Mouse (Mus musculus): ENCODE measurements around the gene Naga.
"Not testable (repeated sequence)": the region's sequence is repeated elsewhere in the genome, so short reads cannot be mapped to it uniquely, and the experiment has no call there.

Naga gene

GRCm38 (mm10) chr15:82338593-82339112 lies at the start of gene Naga, which contains the start of the genes Pheta2 and Smdt1:
TSS of gene Naga (minus strand) at chr15:82338925.
TSS of gene Pheta2 (plus strand) at chr15:82338942.
TSS of gene Smdt1 (plus strand) at chr15:82338959.
- peak; percentile 98 for DNase-seq

GRCm38 (mm10) chr15:82385729-82386128 lies 47.0 kb upstream of the Naga start:
- DNase-seq: no peak

- DNase-seq: no peak
Observed at GRCm38 (mm10) chr15:82382441-82382840, 43.7 kb upstream of the Naga start.

GRCm38 (mm10) chr15:82380714-82381062 lies 42.0 kb upstream of the Naga start:
- no peak for DNase-seq

GRCm38 (mm10) chr15:82379871-82380713 lies 41.4 kb upstream of the Naga start, which contains the start of gene Cyp2d22:
TSS of gene Cyp2d22 (minus strand) at chr15:82380260.
- peak; percentile 78 for DNase-seq

- no peak for DNase-seq
Observed at GRCm38 (mm10) chr15:82379511-82379870, 40.8 kb upstream of the Naga start.

- peak; percentile 54 for DNase-seq
Observed at GRCm38 (mm10) chr15:82378261-82379180, 39.8 kb upstream of the Naga start.

- DNase-seq: no peak
Observed at GRCm38 (mm10) chr15:82377701-82378100, 39.0 kb upstream of the Naga start.

- peak; percentile 83 for DNase-seq
Observed at GRCm38 (mm10) chr15:82376393-82377138, 37.8 kb upstream of the Naga start.

GRCm38 (mm10) chr15:82375855-82376254 lies 37.1 kb upstream of the Naga start:
- DNase-seq: no peak

- DNase-seq: no peak
Observed at GRCm38 (mm10) chr15:82374437-82374836, 35.7 kb upstream of the Naga start.

- DNase-seq: no peak
Observed at GRCm38 (mm10) chr15:82372991-82373390, 34.3 kb upstream of the Naga start.

- no peak for DNase-seq
Observed at GRCm38 (mm10) chr15:82372446-82372845, 33.7 kb upstream of the Naga start.

GRCm38 (mm10) chr15:82368851-82369250 lies 30.1 kb upstream of the Naga start:
- no peak for DNase-seq

GRCm38 (mm10) chr15:82368146-82368545 lies 29.4 kb upstream of the Naga start:
- DNase-seq: no peak

GRCm38 (mm10) chr15:82364561-82364960 lies 25.8 kb upstream of the Naga start:
- DNase-seq: not testable (repeated sequence)

- not testable (repeated sequence) for DNase-seq
Observed at GRCm38 (mm10) chr15:82363801-82364200, 25.1 kb upstream of the Naga start.

- DNase-seq: peak; percentile 49
Observed at GRCm38 (mm10) chr15:82362234-82362633, 23.5 kb upstream of the Naga start.

GRCm38 (mm10) chr15:82361459-82362018 lies 22.8 kb upstream of the Naga start:
- DNase-seq: peak; percentile 55

GRCm38 (mm10) chr15:82358431-82359260 lies 19.9 kb upstream of the Naga start:
- peak; percentile 59 for DNase-seq

All from kidney, postnatal 14 days (tissue).